Comparison of ENCODE assay signal across 8 mouse cellular contexts in genomic region chr16:21615802-21616201, GRCm38 (mm10).
DNase-seq lines count a peak whose midpoint lies in the region; ATAC-seq and TF ChIP-seq lines count a peak whose summit lies in the region.

No protein-coding gene starts in this region.

- H3K4me3 ChIP-seq in heart, embryonic 11.5 days (ENCODE audit: low read depth, low read length): no peak overlapping the region
- no peak overlapping the region for H3K4me3 ChIP-seq in lung, embryonic 14.5 days (ENCODE audit: low read depth, low read length)
- H3K4me3 ChIP-seq in forebrain, embryonic 12.5 days (replicated peaks): no peak overlapping the region

- 58% methylated on average over 7 of the region's 7 CpGs for WGBS in heart, embryonic 11.5 days (ENCODE audit: insufficient replicate concordance)
- 54% methylated on average over 7 of the region's 7 CpGs for WGBS in lung, embryonic 14.5 days
- 56% methylated on average over 7 of the region's 7 CpGs for WGBS in forebrain, embryonic 12.5 days

- no peaks in the 10 kb centered on the region for H3K9me3 ChIP-seq in heart, embryonic 11.5 days (replicated peaks; ENCODE audit: control insufficient read depth, low read length)
- H3K9me3 ChIP-seq in lung, embryonic 14.5 days (ENCODE audit: low read depth, low read length): no peaks in the 10 kb centered on the region; the same call in 1 of the 2 replicates
- H3K9me3 ChIP-seq in forebrain, embryonic 12.5 days: no peaks in the 10 kb centered on the region

- no peak overlapping the region for H3K9ac ChIP-seq in heart, embryonic 11.5 days (ENCODE audit: low read depth, low read length)
- no peak overlapping the region for H3K9ac ChIP-seq in lung, embryonic 14.5 days
- no peak overlapping the region for H3K9ac ChIP-seq in forebrain, embryonic 12.5 days

- no peak overlapping the region for H3K27ac ChIP-seq in heart, embryonic 11.5 days (ENCODE audit: low read depth, low read length)
- H3K27ac ChIP-seq in lung, embryonic 14.5 days (ENCODE audit: low read depth): no peak overlapping the region
- no peak overlapping the region for H3K27ac ChIP-seq in forebrain, embryonic 12.5 days

- H3K4me1 ChIP-seq in heart, embryonic 11.5 days (ENCODE audit: control insufficient read depth, insufficient read depth, low read length): peaks cover 3% of the 10 kb centered on the region; the same call in 1 of the 2 replicates
- H3K4me1 ChIP-seq in lung, embryonic 14.5 days (ENCODE audit: insufficient read depth): no peaks in the 10 kb centered on the region
- peaks cover 3% of the 10 kb centered on the region; the same call in 1 of the 2 replicates for H3K4me1 ChIP-seq in forebrain, embryonic 12.5 days

- peak; percentile 61 for TF ChIP-seq CTCF in lung, embryonic 14.5 days (IDR thresholded peaks at IDR 0.05; ENCODE audit: low read depth)

- no peak overlapping the region for H3K4me2 ChIP-seq in heart, embryonic 11.5 days
- no peak overlapping the region for H3K4me2 ChIP-seq in lung, embryonic 14.5 days
- no peak overlapping the region for H3K4me2 ChIP-seq in forebrain, embryonic 12.5 days

- no peak for ATAC-seq in heart, embryonic 11.5 days (replicated peaks; ENCODE audit: insufficient number of reproducible peaks, low FRiP score, low TSS enrichment)
- ATAC-seq in lung, embryonic 14.5 days (ENCODE audit: insufficient read depth): no peak
- no peak for ATAC-seq in forebrain, embryonic 12.5 days (ENCODE audit: low FRiP score)

- DNase-seq in heart, adult 11 months: peak; percentile 89
- peak; percentile 30 for DNase-seq in ovary, postnatal 14 days (ENCODE audit: low spot score)
- DNase-seq in ovary, adult 18-20 months (ENCODE audit: low spot score): no peak
- peak; percentile 63 to 68 for DNase-seq in cerebellum, postnatal 14 days
- DNase-seq in lung, embryonic 14.5 days: peak; percentile 65
- peak; percentile 55 for DNase-seq in thymus, postnatal 4 days

- no peaks in the 10 kb centered on the region for H3K36me3 ChIP-seq in heart, embryonic 11.5 days (ENCODE audit: control insufficient read depth, insufficient read depth, low read length)
- no peaks in the 10 kb centered on the region for H3K36me3 ChIP-seq in lung, embryonic 14.5 days (ENCODE audit: insufficient read depth)
- no peaks in the 10 kb centered on the region for H3K36me3 ChIP-seq in forebrain, embryonic 12.5 days (replicated peaks)

- no peaks in the 10 kb centered on the region for H3K27me3 ChIP-seq in heart, embryonic 11.5 days (ENCODE audit: control insufficient read depth, insufficient read depth, low read length)
- H3K27me3 ChIP-seq in lung, embryonic 14.5 days (ENCODE audit: insufficient read depth, low read length): no peaks in the 10 kb centered on the region
- H3K27me3 ChIP-seq in forebrain, embryonic 12.5 days: no peaks in the 10 kb centered on the region
